Mouse (Mus musculus): Measurements from ENCODE around the gene B3gnt4. TPM values are rescaled to one million over a fixed set of nuclear protein-coding genes. Genes with fewer than 3 reads are reported as not detected.

The B3gnt4 gene
- polyA plus RNA-seq (2016; fragmentation: Nextera tagmentation; extraction: Ambion mirVana): 1.4 and 1.5 TPM in 2 replicates

- Histone ChIP-seq H3K9ac (no peak within 1 kb of the TSS), H3K27me3 (peaks cover 13% of the 10 kb centered on the region), H3K9me3 (replicated peaks) (no peaks in the 10 kb centered on the region), H3K4me3 (no peak within 1 kb of the TSS), H3K4me2 (replicated peaks) (peak within 1 kb of the TSS; percentile 76), H3K4me1 (peaks cover 13% of the 10 kb centered on the region; the same call in 1 of the 2 replicates), H3K36me3 (peaks cover 27% of the 10 kb centered on the region), H3K27ac (no peak within 1 kb of the TSS)
- WGBS: 92% methylated on average over 5 of the region's 5 CpGs
- no peak for ATAC-seq (ENCODE audit: low FRiP score)
These were observed at the start of gene B3gnt4 for GRCm38 (mm10) chr5:123510160-123510559. Gene B3gnt4, plus strand, starts transcription at chr5:123510460.

DNA sequence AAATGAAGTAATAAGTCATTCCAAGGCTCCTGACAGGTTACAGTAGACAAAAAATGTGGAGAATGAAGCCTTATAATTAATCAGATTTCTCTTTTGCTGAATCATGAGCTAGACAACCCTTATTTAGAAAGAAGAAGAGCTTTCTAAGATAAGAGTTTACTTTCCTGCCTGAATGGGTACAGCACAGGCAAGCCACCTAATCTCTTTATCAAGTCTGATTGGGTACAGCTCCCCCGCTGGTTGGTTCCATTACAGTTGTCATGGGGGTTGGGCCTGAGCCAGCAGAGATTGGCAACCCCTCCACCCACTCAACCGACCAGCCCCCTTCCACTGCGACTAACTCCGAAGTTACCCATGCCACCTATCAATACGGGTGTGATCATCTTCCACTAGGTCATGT lies 48.8 kb upstream of the B3gnt4 start:
- Histone ChIP-seq H3K9me3 (replicated peaks) (no peaks in the 10 kb centered on the region), H3K9ac (no peak overlapping the region), H3K4me2 (replicated peaks) (no peak overlapping the region), H3K4me1 (no peaks in the 10 kb centered on the region), H3K36me3 (peaks cover 8% of the 10 kb centered on the region; the same call in 1 of the 2 replicates), H3K4me3 (no peak overlapping the region), H3K27me3 (no peaks in the 10 kb centered on the region), H3K27ac (no peak overlapping the region)
- ATAC-seq (ENCODE audit: low FRiP score): no peak
- 58% methylated on average over 5 of the region's 5 CpGs for WGBS

GRCm38 (mm10) chr5:123464638-123465037 lies 45.6 kb upstream of the B3gnt4 start:
- Histone ChIP-seq H3K27ac (no peak overlapping the region), H3K4me3 (no peak overlapping the region), H3K4me1 (no peaks in the 10 kb centered on the region), H3K27me3 (no peaks in the 10 kb centered on the region), H3K4me2 (replicated peaks) (no peak overlapping the region), H3K36me3 (no peaks in the 10 kb centered on the region), H3K9me3 (replicated peaks) (no peaks in the 10 kb centered on the region), H3K9ac (no peak overlapping the region)
- no peak for ATAC-seq (ENCODE audit: low FRiP score)
- WGBS: 85% methylated on average over 1 of the region's 1 CpGs

DNA sequence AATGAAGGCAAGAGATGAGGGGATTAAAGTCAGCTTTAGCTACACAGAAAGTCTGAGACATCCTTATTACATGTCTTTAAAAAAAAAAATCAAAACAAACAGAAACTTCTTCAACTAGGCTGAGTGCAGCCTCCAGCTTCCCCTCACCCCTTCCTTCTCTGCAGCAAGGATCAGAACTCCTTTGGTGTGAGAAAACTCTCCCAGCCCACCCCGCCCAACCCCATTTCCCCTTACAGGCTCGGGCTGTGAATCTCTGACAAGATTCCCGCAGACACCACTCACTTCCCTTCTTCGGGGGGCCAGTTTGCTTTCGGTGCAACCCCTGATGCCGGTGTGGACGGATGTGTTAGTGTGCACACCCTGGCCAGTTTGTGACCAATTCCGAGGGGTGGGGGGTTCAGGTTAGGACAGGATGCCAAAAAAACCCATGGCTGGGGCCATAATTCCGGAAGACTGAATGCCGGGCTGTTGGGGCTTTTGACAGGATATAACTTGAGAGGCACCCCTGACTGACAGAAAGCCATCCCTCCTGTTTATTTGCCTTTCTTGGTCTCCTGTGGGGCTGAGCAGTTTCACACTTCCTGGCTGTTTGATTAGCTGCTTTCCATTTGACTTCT lies 39.4 kb upstream of the B3gnt4 start:
- no peaks in the 10 kb centered on the region for H3K27me3 ChIP-seq
- H3K36me3 ChIP-seq: no peaks in the 10 kb centered on the region
- H3K9ac ChIP-seq: no peak overlapping the region
- 57% methylated on average over 10 of the region's 10 CpGs for WGBS
- H3K9me3 ChIP-seq (replicated peaks): no peaks in the 10 kb centered on the region
- H3K27ac ChIP-seq: no peak overlapping the region; the same call in 1 of the 2 replicates
- no peaks in the 10 kb centered on the region for H3K4me1 ChIP-seq
- H3K4me2 ChIP-seq (replicated peaks): peak overlapping the region; percentile 29; the same call in 1 of the 2 replicates
- no peak overlapping the region for H3K4me3 ChIP-seq
- ATAC-seq (ENCODE audit: low FRiP score): no peak

DNA sequence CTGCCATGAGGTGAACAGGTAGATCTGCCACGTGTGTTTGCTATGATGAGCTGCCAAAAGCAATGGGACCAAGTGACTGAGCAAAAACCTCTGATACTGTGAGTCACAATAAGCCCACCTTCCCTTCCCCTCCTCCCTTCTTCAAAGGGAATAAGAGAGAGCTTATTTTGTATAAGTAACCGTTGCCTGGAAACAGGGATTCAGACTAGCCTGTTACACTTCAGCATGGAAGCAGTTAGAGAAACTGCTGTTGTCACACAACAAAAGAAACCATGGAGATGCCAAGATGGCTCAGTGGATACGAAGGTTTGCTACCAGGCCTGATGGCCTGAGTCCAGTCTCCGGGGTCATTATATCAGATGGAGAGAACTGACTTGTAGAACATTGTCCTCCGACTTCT lies 36.4 kb upstream of the B3gnt4 start:
- H3K36me3 ChIP-seq: no peaks in the 10 kb centered on the region
- no peak for ATAC-seq (ENCODE audit: low FRiP score)
- no peak overlapping the region for H3K9ac ChIP-seq
- WGBS: 76% methylated on average over 5 of the region's 5 CpGs
- H3K4me2 ChIP-seq (replicated peaks): no peak overlapping the region
- no peak overlapping the region for H3K4me3 ChIP-seq
- H3K27me3 ChIP-seq: no peaks in the 10 kb centered on the region
- H3K4me1 ChIP-seq: no peaks in the 10 kb centered on the region
- no peak overlapping the region for H3K27ac ChIP-seq
- no peaks in the 10 kb centered on the region for H3K9me3 ChIP-seq (replicated peaks)

DNA sequence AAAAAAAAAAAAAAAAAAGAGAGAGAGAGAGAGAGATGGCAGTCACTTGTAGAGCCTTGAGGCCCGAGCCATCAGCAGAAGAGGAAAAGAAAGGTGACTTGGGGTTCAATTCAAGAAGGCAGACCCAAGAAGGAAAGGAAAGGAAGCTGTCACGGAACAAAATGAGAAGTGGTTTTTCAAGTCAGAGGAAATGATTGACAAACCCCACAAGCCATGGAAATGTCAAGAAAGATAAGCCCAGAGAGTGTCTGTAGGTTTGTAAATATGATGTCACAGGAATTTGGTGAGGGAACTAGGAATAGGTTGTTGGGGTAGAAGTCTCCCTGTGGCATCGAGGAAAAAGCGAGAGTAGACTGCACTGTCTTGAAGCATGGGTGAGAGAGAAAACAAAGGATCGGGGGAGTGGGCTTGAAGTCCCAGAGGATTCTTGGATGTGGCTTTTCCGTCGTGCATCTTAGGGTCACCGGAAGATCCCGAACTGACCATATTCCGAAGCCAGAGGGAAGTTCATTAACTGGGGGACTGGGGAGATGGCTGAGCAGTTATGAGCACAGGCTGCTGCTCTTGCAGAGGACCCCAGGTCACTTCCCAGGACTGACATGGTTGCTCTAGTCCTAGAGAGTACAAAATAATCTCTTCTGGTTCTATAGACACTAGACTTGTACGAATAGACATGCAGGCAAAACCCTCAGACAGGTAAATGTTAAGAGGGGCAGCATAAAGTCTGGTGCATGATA lies 22.4 kb upstream of the B3gnt4 start:
- Histone ChIP-seq H3K9ac (no peak overlapping the region), H3K27me3 (peaks cover 10% of the 10 kb centered on the region; the same call in 1 of the 2 replicates), H3K36me3 (no peaks in the 10 kb centered on the region), H3K4me2 (replicated peaks) (no peak overlapping the region), H3K4me1 (peaks cover 8% of the 10 kb centered on the region), H3K4me3 (no peak overlapping the region), H3K27ac (no peak overlapping the region), H3K9me3 (replicated peaks) (no peaks in the 10 kb centered on the region)
- WGBS: 83% methylated on average over 11 of the region's 11 CpGs
- ATAC-seq (ENCODE audit: low FRiP score): no peak

DNA sequence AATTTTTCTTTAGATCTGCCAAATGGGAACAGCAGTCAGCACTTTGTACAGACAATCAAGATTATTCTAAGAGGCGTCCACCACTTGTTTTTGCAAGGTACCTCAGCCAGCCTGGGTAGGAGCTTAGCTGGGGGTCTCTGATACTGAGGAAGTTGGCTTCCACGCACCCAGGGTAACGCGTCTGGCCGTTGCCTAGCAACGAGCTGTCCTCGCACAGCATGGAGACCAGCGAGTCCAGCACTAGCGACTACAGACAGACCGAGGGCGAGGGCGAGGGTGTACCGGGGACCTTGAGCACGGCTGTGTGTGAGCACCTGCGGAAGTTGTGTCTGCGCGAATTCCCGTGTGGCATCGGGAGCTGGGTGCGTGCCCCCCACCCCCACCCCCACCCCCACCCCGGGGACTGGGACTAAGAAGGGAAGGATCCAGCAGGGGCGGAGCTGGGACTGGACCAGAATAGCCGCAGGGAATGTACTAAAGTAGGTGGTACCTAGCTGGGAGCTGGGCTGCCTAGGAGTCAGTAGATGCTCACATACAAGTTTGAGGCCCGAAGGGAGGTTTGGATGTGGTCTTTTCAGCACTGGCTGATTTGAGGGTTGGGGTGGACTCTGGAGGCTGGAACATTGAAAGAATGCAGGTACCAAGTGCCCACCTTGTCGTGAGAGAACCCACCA lies 21.0 kb upstream of the B3gnt4 start, which contains the start of the genes Lrrc43 and Il31:
TSS of gene Lrrc43 (plus strand) at position 194 of the 674 bp plus-strand sequence.
TSS of gene Il31 (minus strand) at position 378 of the 674 bp plus-strand sequence.
- peak; percentile 63; the same call in 1 of the 2 replicates for ATAC-seq (ENCODE audit: low FRiP score)
- 7% methylated on average over 25 of the region's 25 CpGs for WGBS
- Histone ChIP-seq H3K9me3 (replicated peaks) (no peaks in the 10 kb centered on the region), H3K9ac (peak within 1 kb of the TSS; percentile 46; the same call in 1 of the 2 replicates), H3K27ac (no peak within 1 kb of the TSS), H3K36me3 (no peaks in the 10 kb centered on the region), H3K4me1 (peaks cover 8% of the 10 kb centered on the region), H3K4me3 (peak within 1 kb of the TSS; percentile 27), H3K4me2 (replicated peaks) (peak within 1 kb of the TSS; percentile 61), H3K27me3 (peaks cover 10% of the 10 kb centered on the region; the same call in 1 of the 2 replicates)

DNA sequence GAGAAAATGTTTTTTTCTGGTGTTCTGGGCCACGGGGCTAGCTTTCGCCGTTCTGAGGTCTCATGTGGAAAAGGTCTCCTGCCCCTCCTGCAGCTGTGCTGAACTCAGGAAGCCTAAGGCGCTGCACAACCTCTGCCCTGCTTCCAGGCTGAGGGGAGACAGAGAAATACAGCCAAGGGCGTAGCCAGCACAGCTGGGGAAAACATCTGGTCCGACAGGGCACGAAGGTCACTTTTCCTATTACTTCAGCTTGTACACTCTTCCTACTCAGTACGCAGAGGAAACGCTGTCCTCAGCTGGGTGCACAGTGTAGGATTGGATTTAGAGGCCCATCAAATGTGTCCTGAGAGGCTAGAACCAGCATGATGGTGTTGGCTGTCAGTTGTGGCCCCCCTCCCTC lies 20.3 kb upstream of the B3gnt4 start:
- ATAC-seq (ENCODE audit: low FRiP score): no peak
- Histone ChIP-seq H3K27me3 (peaks cover 10% of the 10 kb centered on the region; the same call in 1 of the 2 replicates), H3K9me3 (replicated peaks) (no peaks in the 10 kb centered on the region), H3K4me3 (no peak overlapping the region), H3K4me2 (replicated peaks) (no peak overlapping the region), H3K36me3 (no peaks in the 10 kb centered on the region), H3K27ac (no peak overlapping the region), H3K4me1 (peaks cover 8% of the 10 kb centered on the region), H3K9ac (no peak overlapping the region)
- 56% methylated on average over 9 of the region's 9 CpGs for WGBS

DNA sequence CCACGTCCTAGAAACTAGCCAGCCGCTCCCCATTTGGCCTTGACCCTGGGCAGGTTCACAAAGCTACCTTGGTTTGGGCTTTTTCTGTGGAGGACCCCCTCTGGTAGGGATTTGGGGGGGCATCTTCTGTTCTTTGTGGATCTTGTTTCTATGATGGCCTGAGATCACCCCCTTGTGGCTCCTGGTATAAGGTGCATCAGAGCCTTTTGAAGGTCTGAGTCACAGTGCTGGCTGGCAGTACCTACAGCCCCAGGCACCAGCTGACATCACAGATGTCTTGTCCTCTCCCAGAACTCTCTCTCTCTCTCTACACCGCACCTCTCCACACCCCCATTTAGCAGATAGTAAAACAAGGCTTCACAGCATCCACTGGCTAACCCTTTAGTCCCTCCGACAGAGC lies 10.5 kb upstream of the B3gnt4 start:
- Histone ChIP-seq H3K27ac (no peak overlapping the region), H3K9ac (no peak overlapping the region), H3K9me3 (replicated peaks) (no peaks in the 10 kb centered on the region), H3K27me3 (peaks cover 7% of the 10 kb centered on the region; the same call in 1 of the 2 replicates), H3K36me3 (no peaks in the 10 kb centered on the region), H3K4me1 (peaks cover 18% of the 10 kb centered on the region), H3K4me2 (replicated peaks) (no peak overlapping the region), H3K4me3 (no peak overlapping the region)
- 48% methylated on average over 4 of the region's 4 CpGs for WGBS
- no peak for ATAC-seq (ENCODE audit: low FRiP score)

DNA sequence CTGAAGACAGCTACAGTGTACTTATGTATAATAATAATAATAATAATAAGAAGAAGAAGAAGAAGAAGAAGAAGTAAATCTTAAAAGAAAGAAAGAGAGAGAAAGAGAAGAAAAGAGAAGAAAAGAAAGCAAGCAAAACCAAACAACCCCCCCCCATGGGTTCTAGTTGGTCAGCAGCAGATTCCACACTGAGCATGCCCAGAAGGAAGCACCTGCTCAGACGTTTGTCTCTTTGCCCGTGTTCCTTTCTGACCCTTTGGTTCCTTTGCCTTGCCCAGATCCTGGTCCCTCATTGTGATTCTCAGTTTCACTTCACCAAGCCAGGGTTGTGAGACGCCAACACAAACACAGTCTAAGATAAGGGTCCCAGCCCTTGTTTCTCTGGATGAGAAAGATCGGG lies 8.3 kb upstream of the B3gnt4 start:
- H3K36me3 ChIP-seq: no peaks in the 10 kb centered on the region
- H3K27me3 ChIP-seq: peaks cover 13% of the 10 kb centered on the region
- H3K9ac ChIP-seq: no peak overlapping the region
- H3K27ac ChIP-seq: no peak overlapping the region
- ATAC-seq (ENCODE audit: low FRiP score): no peak
- H3K4me3 ChIP-seq: no peak overlapping the region
- no peak overlapping the region for H3K4me2 ChIP-seq (replicated peaks)
- peaks cover 13% of the 10 kb centered on the region for H3K4me1 ChIP-seq
- WGBS: 79% methylated on average over 4 of the region's 4 CpGs
- no peaks in the 10 kb centered on the region for H3K9me3 ChIP-seq (replicated peaks)

GRCm38 (mm10) chr5:123507936-123508723 lies 2.1 kb upstream of the B3gnt4 start:
- peaks cover 25% of the 10 kb centered on the region for H3K36me3 ChIP-seq
- peak overlapping the region; percentile 70 for H3K9ac ChIP-seq
- no peaks in the 10 kb centered on the region for H3K9me3 ChIP-seq (replicated peaks)
- WGBS: 1% methylated on average over 57 of the region's 59 CpGs
- peaks cover 13% of the 10 kb centered on the region for H3K27me3 ChIP-seq
- H3K4me1 ChIP-seq: peaks cover 17% of the 10 kb centered on the region
- H3K4me2 ChIP-seq (replicated peaks): peak overlapping the region; percentile 76
- H3K4me3 ChIP-seq: peak overlapping the region; percentile 56
- ATAC-seq (ENCODE audit: low FRiP score): peak; percentile 91
- no peak overlapping the region for H3K27ac ChIP-seq

Data from hindbrain, embryonic 12.5 days (tissue).